Mouse (Mus musculus) cerebral cortex, adult 2 months (tissue): ENCODE data around the gene 4930558K02Rik.

Experiments used
- WGBS: fragments of 180-500 bp; shearing (Covaris S2); methylation state at CpG from one replicate; pipeline ENCODE4 v1.1.7; 2018; 5-methylcytosine and 5-hydroxymethylcytosine counted together

4930558K02Rik gene

GRCm38 (mm10) chr1:161951009-161951779 lies 28.2 kb downstream of the 4930558K02Rik start:
- 71% methylated on average over 5 of the region's 5 CpGs for WGBS

DNA sequence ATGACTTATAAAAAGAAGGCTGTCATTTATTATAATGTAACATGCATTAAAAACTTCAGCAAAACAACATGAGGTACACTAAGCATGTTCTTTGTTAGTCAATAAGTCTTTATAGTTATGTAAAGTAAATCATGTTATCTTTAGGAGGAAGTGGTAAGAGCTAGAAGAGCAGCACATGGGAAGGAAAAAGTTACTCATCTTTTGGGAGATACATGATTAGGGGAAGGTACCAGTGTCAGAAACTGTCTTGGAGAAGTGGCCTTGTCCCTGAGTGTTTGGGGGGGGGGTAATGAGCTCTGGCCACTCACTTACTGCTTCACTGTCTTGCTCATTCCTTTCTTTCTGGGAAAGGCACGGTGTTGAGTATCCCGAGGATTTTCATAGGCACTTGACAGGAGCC lies 37.4 kb downstream of the 4930558K02Rik start:
- WGBS, result 78% methylated on average over 2 of the region's 2 CpGs

GRCm38 (mm10) chr1:161932286-161932685 lies 47.1 kb downstream of the 4930558K02Rik start:
- 90% methylated on average over 4 of the region's 4 CpGs for WGBS

DNA sequence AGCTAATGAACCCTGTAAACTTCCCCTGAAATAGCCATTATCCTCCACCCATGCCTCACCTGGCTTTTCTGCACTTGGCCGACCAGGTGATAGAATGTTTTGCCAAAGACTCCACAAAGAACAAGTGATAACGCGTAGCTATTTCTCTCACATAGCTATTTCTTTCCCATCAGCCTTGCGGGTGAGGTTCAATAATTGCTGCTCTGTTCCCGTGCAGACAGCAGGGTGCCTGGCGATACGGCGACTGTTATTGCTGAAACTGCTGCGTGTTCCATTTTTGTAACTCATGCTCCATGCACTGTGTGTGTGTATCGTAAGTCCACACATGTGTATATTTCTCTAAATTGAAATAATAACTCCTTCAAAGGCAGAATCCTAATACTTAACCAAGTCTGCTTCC lies 47.6 kb downstream of the 4930558K02Rik start:
- WGBS, result 71% methylated on average over 10 of the region's 10 CpGs

DNA sequence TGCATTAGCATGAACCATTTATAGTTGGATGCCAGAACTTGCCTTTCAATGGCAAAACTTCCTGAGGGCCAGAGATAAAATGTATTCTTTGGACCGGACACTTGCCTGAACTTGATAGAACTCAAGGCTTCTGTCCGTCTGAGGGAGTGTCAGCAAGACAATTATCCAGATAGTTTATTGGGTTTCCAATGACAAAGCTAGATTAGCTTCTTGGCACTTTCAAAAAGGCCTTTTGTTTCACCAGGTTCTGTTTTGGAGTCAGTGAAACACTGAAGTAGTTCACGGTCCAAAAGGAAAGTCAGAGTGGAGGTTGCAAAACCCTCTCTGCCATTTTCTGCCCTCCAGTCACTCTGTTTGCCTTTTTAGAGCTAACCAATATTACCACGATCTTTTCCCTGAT lies 48.1 kb downstream of the 4930558K02Rik start:
- WGBS, result 68% methylated on average over 4 of the region's 4 CpGs

- 80% methylated on average over 2 of the region's 2 CpGs for WGBS
These were observed 51.5 kb downstream of the 4930558K02Rik start for GRCm38 (mm10) chr1:161927976-161928375.

GRCm38 (mm10) chr1:161925281-161925805 lies 54.1 kb downstream of the 4930558K02Rik start:
- 80% methylated on average over 13 of the region's 13 CpGs for WGBS

- 84% methylated on average over 3 of the region's 3 CpGs for WGBS
These were observed 55.1 kb downstream of the 4930558K02Rik start for GRCm38 (mm10) chr1:161924321-161924720.

DNA sequence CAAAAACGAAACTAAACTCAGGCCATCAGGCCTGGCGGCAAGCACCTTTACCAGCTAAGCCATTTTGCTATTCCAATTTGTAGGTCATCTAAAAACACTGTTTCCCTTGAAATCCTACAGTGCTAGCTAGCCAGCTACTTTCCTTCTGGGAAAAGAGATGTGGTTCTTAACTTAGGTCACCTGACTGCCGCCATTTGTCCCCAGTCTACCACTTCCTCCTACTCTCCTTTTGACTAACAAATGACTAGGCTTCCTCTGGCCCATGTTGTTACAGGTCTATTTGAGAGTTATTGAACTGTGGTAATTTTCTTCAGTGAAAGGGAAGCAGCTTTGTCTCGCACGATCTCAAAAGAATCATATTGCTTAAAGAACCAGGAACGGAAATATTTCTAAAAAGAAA lies 57.5 kb downstream of the 4930558K02Rik start:
- WGBS, result 77% methylated on average over 6 of the region's 6 CpGs

DNA sequence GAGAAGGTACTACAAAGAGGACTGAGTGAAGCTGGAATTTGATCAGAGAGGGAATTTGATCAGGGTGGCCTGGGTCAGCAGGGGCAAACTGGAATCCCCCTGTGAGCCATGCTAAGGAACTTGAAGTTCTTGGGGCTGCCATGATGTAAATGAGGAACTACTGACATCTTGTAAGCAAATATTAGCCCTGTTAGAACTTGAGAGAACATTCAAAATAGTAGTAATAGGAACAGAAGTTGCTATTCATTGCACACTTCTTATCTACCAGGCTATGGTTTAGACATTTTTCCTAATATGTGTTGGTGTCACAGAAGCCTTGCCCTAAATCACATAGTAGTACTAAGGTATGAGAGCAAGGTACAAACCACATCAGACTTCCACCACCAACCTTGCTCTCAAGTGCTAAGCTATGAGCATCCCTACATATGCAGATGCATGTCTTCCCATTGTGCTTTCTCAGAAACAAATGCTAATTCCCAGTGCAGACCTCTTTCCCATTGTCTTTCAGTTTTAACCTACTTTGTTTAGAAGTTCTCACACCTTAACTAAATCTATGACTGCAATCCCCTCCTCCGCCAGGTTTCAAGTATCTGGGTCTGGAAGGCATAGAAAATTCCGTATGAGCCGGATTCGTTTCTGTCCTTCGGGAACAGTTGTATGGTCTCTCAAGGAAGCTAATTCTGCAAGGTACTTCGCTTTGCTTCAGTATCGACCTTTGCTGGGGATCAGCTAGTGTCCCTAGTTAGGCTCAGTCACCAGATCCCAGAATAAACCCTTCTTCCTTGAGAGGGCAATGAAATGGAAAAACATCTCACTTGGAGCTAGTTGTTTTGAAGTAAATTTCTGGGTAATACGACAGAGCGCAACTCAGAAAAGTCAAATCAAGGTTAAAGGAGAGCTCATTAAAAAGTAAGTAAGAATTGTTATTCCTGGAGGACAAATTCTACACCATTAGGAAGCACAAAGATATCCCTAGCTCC lies 58.7 kb downstream of the 4930558K02Rik start:
- WGBS, result 94% methylated on average over 9 of the region's 9 CpGs

- WGBS, result 99% methylated on average over 2 of the region's 2 CpGs
These were observed 59.8 kb downstream of the 4930558K02Rik start for GRCm38 (mm10) chr1:161919594-161919993.

GRCm38 (mm10) chr1:161918682-161919372 lies 60.6 kb downstream of the 4930558K02Rik start:
- WGBS, result 69% methylated on average over 7 of the region's 7 CpGs

- WGBS, result 98% methylated on average over 3 of the region's 3 CpGs
These were observed 61.4 kb downstream of the 4930558K02Rik start for GRCm38 (mm10) chr1:161917940-161918484.

- WGBS, result 82% methylated on average over 3 of the region's 3 CpGs
These were observed 63.4 kb downstream of the 4930558K02Rik start for GRCm38 (mm10) chr1:161916036-161916435.

- 82% methylated on average over 7 of the region's 7 CpGs for WGBS
These were observed 65.8 kb downstream of the 4930558K02Rik start for GRCm38 (mm10) chr1:161913648-161913984.

DNA sequence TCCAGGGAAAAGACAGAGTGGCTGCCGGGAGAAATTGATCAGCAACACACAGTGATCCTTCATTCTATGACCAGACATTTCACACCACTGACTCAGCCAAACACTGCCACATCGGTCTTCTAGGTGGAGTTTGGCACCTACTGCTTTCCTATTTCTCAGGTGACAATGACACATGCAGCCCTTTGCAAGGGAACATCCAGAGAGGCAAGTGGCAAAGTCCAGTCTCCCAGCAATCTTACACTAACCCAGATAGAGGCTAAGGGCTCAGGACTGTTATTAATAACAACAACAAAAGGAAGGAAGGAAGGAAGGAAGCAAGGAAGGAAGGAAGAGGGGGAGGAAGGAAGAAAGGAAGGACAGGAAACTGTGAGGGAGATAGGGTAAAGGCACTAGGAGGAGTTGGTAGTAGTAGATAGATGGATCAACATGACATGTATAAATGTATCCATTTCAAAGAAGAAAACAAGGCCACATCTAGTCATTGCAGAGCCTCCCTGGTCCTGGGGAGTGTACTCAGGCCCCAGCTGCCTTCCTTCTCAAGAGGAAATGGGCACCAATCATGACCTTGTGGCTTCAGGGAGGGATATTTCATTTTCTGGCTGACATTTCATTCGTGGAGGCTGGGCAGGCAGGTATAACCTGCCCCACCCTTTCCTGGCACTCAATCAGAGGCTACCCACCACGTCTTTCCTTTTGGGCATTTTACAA lies 66.3 kb downstream of the 4930558K02Rik start:
- WGBS, result 78% methylated on average over 4 of the region's 4 CpGs

DNA sequence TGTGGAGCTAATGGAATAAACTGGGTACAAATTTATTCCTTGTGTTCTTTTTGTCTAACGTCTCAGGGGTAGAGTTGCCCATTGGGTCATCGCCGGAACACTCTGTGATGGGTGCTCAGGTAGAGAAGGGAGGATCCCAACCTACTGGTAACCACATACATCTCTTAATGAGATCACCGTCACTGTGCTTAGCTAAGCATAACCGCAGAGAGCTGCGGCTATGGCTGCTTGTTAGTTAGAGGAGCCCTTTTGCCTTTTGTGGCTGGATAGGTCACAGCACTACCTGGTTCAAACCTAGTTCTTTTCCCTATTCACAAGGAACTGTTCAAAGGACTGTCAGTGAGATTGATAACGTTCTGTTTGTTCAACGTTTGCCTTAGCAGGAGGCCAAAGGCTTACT lies 70.4 kb downstream of the 4930558K02Rik start:
- WGBS, result 87% methylated on average over 8 of the region's 8 CpGs

DNA sequence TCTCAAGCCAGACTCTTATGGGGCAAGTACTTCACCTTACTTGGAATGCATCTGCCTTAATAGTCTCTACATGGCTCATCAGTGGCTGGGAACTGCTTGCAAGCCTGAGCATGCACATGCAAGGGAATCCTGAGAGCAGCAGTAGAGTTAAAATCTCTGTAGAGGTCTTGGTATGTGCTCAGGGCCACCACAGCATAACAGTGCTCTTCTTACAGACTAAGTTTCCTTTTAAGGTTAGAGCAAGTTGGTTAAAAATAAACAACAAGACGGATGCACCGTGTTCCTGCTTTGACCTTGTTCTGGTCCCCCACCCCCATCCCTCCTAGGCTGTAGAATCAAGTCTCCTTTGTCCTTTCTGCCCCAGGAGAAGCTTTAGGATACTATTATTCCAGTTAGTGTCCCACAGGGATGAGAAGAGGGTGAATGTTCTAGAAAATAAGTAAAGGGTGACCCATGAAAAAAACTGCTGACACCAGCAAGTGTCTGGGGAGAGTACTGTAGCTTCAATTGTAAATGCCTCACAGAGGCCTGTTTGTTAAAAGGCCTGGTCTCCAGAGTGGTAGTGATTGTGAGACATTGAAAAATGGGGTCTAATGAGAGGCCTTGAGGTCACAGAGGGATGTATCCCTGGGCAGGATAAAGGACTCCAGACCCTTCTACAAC lies 71.5 kb downstream of the 4930558K02Rik start:
- 55% methylated on average over 2 of the region's 2 CpGs for WGBS

DNA sequence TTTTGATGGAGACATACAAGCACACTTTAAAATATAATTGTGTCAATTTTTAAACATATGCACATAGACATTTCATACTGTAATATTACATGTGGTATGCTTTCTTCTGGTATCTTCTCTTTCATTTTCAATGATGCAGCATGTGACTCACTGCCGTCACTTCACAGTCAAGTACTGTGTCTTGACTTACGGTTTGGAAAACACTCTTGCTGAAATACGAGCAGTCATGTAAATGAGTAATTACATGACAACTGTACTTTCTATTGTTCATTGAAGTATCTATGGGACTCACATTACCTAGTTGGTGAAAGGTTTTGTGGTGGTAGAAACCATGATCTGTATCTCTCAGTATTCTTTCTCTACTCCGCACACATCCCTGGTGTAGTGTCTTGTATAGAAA lies 72.3 kb downstream of the 4930558K02Rik start:
- WGBS, result 89% methylated on average over 4 of the region's 4 CpGs

GRCm38 (mm10) chr1:161902692-161903452 lies 76.6 kb downstream of the 4930558K02Rik start:
- WGBS, result 54% methylated on average over 9 of the region's 9 CpGs
